Mouse (Mus musculus): ENCODE results near the gene Taok2.
A peak's percentile ranks its signal among the peaks of the same experiment; 100 is the strongest.

Gene Taok2

DNA sequence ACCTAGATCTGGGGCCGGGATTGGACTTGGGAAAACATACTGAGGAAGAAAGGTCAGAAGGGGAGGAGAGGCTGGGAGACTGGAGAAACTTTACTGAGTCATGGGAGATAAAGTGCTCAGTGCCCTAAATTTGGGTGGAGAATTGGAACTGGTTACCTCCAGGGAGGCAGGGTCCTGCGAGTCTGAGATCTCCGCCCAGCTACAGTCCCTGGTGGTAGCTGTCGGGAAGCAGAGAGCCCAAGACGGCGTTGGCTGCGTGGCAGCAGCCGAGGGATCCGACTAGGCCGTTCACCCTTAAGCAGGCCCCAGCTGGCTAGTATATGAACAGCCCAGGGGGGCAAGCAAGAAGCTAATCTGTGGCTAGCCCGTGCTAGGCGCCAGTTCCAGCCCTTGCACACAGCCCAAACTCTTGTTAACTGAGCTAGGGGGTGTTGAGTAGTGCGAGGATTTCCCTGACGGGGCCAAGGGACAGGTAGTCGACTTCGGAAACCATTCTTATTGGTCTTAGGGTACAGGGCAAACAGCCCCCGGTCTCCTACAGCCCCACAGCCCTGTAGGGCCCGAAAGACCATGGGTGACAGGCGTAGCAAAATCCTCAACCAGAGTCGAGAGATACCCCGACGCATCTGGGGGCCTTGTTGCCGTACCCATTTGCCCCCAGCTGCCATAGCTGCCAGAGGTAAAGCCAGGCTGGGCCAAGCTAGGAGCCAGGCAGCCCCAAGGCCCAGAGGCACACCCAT lies 14.6 kb downstream of the Taok2 start:
- no peak for DNase-seq

DNA sequence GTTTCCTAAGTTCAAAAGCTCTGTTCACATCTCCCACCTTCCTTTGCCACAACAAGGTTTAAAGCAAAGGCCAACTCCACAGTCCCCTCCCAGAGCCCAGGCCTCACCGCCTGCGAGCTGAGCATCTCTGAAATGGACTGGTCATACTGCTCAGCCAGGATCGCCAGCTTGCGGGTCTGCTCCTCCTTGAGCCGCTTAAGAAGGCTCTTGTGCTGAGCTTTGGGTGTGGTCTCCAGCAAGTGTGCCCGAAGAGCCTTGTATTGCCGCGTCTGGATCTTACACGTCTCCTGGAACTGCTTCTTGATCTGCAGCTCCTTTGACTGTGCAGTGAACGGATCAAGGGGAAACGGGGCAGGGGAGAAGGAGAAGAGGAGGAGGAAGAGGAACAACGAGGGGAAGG lies 16.5 kb downstream of the Taok2 start:
- DNase-seq: no peak

DNA sequence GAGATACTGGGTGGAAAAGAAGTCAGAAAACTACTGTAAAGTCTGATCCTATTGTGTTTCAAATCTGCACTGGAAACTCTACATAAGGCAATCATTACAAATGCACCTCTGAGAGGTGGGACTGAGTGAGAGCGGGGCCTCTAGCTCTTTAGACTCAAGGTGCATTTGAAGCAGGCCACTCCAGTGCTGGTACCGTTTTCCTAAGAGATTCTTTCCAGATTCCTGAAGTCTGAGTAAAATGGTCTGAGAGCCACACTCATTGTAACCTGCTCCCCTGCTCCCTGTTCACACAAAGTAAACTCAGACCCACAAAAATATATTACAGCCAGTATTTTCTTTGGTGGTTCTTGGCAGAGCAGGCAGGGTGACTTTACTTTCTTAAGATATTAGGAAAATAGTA lies 17.0 kb downstream of the Taok2 start:
- no peak for DNase-seq

DNA sequence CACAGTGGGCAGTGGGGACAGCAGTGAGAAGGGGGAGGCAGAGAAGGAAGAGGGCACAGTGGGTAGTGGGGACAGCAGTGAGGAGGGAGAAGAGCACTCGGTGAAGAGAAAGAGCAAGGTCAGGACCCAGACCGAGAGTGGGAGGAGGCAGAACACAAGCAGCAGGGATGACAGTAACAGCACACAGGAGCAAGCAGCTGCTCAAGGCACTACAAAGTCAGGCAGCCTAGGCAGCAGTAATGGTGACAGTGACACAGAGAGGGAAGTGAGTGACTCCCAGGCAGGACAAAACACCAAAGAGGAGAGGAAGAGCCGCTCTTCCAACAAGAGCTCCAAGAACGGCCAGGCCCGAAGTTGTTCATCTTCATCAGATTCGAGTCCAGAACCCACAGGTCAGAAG lies 20.7 kb downstream of the Taok2 start:
- DNase-seq: no peak

DNA sequence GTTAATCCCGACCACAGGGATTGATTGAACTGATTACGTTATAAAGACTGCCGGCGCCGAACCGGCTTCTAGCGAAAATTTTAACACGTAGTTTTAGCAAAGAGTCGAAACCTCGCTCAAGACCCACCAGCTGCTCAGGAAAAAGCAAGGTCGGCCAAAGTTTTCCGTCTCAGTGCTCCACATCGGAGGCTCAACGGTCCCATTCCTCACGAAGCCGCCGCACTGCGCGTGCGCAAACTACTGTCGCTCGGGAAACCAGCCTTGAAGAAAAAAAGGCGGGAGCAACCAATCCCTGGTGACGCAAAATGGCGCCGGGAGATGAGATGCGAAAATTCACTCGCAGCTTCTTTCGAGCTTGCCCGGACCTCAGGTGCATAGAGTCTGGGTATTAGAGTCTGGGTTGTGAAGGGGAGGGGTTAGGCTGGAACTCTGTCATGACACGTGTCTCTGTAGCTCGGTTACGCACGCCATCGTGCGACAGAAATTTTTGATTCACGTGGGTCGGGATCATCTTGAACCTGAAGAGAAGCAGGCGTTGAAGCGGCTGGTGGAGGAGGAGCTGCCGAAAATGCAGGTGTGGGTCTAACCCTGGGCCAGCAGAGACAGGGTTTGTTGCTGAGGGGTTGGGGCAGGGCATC lies 22.2 kb downstream of the Taok2 start, which contains the start of gene Ino80e:
Ino80e (minus strand) TSS at position 231 of the 638 bp plus-strand sequence.
- peak; percentile 90 to 91 for DNase-seq

DNA sequence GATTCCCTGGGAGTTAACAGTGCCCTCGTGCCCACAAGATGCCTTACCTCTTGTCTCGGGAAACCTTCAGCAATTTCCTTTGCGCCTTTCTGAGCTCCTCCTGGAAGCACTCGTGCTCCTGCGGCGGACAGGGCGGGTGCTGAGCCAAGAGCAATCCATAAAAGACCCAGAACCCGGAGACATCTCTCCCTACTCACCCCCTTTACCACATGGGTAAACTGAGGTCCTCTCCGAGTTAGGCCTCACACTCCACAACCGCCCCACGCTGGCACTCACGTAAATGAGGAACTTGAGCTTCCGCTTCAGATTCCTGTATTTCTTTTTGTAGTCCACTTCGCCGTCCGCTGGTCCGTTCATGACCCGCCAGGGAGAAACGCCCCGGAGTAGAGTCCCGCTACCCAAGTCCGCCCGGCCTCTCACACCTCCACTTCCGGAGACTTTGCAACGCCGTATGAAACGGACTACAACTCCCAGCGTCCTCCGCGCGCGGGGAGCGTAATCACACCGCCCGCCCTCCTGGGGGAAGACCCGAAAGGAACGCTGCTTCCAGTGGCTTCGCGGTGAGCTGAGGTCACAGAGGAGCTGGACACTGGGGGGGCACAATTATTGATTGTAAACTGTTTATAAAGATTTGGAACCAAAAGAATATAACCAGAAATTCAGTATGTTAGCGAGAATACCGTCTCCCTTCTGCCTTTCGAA lies 22.9 kb downstream of the Taok2 start, which contains the start of gene Hirip3:
Hirip3 (plus strand) TSS at position 544 of the 702 bp plus-strand sequence.
- DNase-seq: peak; percentile 93 to 94

DNA sequence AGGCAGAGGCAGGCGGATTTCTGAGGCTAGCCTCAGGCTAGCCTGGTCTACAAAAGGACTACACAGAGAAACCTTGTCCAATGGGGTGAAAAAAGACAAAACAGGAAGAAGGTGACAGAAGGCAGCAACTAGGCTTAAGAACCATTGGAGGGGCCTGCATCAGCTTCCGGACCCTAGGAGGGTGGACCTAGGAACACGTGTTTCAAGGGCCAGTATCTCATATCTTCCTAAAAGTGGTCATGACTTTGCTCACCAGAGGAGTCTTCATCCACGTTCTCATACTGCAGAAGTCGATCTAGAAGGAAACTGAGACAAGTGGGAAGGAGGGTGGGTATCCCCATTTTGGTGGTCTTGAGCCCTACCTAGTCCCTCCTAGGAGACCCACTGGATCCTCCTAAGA lies 23.5 kb downstream of the Taok2 start:
- no peak for DNase-seq

DNA sequence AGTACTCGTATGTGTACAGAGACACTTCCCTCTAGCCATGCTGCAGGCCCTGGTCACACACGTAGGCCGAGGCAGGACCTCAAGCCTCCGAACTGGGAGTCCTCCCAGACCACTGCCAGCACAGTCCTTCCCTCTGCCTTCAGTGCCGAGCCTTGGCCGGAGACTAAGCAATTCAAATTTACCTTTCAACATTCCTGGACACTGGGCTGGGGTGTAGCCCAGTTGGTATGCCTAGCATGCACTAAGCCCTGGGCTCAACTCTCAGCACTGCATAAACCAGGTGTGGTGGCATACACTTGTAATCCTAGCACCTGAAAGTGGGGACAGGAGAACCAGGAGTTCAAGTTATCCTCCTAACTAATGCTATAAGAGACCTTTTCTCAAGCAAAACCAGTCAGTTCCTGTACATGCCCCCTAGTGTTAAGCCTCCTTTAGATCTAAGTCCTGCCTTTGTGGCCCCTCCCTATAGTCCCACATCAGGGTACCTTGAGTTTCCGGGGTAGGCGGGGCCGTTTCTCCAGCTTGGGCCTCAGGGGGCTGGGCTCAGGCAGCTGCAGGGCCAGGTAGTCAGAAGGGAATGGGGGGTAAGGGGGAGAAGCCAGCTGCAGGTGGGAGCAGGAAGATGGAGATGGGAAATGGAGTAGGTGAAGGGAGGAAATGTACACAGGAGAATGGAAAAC lies 27.6 kb downstream of the Taok2 start:
- DNase-seq: peak; percentile 66 to 77

DNA sequence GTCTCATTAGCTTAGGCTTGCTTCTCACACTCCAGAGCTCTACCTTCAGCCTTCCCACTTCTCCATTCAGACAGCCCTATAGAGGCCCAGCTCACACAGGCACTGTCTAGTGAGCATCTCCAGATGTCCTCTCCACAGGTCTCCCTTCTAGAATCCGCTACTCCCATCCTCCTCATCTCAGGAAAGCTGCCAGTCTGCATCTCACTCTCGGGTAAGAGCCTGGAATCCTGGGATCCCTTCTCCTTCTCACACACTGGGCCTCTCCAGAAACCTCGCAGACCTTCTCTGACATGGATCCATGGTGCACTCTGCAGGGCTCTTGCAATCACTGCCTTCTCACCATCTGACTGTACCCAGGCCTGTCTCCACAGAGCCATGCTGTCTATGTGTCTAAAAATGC lies 28.9 kb downstream of the Taok2 start:
- no peak for DNase-seq

DNA sequence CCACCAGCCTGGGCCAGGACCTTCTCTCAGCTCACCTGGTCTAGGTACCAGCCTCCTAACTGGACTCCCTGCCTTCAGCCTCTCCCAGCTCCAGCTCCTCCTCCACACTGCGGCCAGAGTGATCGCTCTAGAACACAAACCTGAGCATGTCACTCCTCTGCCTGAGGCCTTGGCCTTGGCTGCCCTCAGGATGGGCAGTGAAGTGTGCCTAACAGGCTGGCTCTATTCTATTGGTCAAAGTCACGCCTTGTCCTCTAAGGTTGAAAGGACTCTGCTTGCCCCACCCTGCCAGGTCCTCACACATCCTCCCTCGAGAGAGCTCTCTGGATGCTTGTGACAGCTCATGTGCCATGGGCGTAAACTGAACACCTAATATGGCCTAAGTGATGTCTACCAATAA lies 31.0 kb downstream of the Taok2 start:
- no peak for DNase-seq

DNA sequence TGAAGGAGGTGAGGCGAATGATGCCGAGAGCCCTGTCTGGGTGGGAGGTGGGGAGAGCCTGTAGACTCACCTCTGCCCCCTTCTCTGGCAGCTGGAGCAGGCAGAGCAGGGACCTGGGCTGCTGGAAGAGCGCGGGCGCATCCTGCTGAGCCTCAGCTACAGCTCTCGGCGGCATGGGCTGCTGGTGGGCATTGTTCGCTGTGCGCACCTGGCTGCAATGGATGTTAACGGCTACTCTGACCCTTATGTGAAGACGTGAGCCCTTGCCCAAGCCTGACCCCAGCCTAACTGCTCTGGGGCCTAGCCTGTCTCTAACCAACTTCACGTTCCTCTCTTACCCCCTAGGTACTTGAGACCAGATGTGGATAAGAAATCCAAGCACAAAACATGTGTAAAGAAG lies 33.3 kb downstream of the Taok2 start:
- no peak for DNase-seq

DNA sequence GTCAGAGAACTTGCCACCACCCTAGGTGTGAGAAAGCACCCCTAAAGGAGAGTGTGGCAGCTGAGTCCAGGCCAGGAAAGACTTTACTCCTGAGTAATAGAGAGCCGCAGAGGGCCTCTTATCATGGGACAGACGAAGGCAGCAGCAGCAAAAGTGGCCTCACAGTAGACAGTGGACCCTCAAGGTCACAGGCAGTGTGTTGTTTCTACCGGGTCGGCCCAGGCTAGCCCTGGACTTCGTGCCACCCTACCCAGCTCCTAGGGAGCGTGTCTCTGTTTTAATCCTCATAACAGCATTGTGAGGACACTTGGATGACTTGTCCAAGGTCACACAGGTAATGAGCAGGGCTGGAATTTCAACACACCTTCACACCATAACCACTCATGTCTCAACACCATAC lies 34.3 kb downstream of the Taok2 start:
- no peak for DNase-seq

DNA sequence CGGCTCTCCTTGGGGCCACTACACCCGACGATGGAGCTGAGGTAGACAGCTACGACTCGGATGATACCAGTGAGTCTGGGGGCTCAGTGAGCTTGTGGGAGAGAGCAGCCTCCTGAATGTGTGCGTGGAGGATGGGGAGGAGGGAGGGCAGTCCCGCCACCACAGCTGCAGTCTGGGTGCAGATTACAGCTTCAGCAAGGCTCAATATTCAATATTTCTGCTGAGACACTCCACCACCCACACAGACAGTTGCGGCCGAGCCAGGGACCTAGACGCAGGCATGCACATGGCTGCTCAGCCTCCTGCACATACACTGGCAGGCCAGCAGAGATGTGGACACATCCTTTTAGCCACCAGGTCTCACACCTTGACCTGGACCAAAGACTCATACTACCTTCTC lies 35.7 kb downstream of the Taok2 start:
- DNase-seq: no peak

DNA sequence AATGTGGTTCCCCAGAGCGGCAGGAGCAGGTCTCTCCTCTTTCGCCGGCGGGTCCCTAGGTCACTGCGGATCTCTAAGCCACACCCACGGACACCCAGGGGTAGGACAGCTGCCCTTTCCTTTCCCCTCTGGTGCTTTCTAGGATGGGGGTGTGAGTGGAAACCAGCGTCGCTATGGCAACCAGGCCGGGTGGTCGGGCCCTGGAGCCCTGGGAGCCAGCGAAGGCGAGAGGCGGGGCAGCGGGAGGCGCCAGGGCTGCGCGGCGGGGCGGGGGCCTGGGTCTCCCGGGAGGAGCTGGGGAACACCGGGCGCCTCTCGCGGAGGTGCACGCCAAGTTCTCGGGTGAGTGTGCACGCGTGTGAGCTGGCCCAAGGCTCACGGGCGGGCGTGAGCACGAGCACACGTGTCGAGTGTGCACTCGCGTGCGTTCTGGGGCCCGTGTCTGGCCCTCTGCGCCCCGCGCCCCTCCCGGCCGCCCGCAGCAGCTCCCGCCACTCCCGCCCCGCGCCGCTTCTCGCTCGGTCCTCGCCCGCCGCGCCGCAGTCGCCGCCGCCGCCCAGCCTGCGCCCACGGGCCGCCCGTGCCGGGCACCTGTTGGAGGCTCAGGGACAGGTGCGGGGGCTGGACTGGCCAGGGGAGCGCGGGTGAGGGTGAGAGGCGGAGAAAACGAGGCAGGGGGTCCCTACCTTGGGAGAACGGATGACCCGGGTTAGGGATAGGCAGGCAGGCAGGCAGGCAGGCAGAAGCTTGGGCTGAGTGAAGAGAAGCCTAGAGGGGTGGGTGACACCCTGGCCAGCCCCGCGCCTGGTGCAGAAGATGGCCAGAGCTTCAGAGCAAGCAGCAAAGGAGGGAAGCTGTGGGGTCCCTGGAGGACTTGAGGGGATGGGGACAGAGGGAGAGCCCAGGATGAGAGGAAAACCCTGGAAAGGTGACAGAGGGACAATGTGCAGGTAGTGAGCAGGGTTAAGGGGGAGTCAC lies 36.8 kb downstream of the Taok2 start:
- DNase-seq: no peak

DNA sequence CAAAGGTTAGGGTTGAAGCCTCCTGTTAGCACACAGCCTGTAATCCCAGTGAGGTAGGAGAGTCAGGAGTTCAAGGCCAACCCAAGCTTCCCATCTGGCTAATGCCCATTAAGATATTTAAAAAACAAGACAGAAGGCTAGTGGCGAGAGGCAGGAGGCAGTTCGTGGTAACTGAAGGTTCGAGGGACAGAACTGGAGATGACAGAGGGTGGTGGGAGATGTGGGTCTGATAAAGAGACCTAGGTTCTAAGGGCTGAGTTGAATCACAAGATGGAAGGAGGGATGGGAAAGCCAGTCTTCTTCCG lies 37.4 kb downstream of the Taok2 start, which contains the start of gene Doc2a:
Doc2a (plus strand) TSS at position 301 of the 305 bp plus-strand sequence.
- DNase-seq: no peak

DNA sequence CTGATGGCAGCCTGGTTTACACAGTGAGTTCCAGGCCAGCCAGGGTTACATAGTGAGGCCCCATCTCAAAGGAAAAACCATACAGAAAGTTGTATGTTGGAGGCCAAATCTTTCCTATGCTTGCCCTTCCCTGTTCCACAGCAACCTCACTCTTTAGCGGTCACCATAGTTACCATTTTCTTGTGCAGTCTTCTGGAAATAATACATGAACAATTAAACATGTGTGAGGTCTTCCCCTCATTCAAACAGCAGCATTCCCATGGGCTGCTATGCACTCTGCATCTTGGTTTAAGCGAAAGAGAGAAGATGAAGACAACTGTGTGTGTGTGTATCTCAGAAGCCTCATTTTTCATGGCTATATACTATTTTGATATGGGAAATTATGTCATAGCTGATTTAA lies 39.0 kb downstream of the Taok2 start:
- no peak for DNase-seq

DNA sequence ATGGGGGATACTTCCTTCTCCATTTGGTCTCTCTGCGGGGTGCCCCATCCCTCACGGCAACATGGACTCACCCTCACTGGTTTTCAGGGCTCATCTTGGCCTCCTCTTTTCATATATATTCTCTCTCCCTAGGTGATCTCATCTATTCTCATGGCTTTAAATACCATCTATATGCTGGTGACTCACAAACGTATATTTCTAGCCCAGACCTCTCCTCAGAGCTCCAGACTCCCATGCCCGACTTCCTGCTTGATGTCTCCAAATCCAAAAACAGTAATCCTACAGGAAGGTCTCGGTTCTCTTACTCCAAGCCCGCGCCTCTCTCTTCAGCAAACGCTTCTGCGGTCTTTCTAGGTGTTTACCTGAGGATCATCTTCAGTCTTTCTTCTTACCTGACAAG lies 41.2 kb downstream of the Taok2 start:
- DNase-seq: no peak

DNA sequence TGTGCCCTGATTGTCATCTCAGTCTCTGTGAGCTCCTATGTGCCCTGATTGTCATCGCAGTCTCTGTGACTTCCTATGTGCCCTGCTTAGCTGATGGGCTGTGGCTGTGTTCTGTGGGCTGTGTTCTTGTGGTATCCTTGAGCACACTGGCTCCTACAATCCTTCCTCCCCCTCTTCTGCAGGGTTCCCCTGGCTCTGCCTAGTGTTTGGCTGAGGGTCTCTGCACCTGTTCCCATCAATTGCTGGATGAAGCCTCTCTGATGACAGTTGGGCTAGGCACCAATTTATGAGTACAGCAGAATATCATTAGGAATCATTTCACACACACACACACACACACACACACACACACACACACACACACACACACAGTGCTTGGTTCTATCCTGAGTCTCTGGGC lies 51.2 kb downstream of the Taok2 start:
- no peak for DNase-seq

DNA sequence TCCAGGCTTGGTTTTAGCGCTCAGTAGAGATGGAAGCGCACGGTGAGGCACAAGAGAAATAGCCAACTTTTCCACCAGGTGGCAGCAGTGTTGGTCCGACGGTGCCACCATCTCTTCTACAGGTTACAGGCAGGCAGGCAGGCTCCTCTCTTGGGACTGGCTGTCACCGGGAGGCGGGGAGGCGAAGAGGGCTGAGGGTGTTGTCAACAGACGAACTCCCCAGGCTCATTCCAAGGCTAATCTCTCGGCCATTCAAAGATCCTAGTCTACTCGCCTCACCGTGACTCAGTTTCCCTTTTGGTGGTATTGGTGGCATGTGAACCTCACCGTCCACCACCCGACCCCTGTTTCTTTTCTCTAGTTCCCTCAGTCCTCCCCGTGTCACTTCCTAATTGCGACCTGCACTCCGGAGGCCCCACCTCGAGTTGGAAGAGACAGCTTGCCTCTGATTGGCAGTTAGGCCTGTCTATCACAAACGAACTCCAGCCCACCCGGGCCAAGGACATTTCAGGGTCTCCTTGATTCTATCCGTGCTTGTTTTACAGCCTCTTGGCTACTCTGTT lies 52.4 kb downstream of the Taok2 start:
- peak; percentile 80 to 81 for DNase-seq

DNA sequence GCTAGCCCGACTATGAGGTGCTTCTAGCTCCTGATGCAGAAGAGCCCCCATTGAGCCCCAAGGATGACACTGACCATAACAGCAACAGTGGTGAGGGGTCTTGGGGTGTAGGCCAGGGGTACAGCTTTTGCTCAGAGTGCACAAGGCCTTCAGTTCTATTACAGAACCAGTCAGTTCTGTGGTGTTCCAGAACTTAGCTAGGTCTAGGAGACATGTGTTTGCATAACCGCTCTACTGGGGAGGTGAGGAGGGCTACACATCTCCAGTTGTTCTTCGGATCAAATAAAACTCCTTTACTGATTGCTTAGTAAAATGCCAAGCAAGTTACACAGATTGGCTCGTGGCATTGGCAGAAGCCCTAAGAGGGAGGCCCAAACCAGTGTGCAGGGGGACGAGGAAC lies 53.0 kb downstream of the Taok2 start, which contains the start of gene 4930451I11Rik:
4930451I11Rik (minus strand) TSS at position 101 of the 400 bp plus-strand sequence.
- no peak for DNase-seq

DNA sequence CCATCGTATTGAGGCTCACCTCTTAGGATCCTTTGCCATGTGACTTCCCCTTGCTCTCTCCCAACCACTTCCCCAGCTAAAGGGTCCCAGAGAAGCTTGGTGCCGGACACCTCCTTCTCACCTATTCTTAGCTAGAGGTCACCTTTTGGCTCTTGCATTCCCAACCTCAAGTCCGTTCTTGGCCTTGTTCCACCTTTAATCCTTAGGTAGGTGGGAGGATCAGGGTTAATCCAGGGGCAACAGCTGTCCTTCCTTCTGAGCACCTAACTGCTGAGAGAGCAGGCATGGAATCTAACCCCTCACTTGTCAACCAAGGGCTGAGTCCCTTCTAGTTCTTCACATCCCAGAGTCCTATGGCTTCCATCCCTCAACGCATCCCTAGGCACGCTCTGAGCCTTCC lies 58.6 kb downstream of the Taok2 start:
- DNase-seq: no peak

DNA sequence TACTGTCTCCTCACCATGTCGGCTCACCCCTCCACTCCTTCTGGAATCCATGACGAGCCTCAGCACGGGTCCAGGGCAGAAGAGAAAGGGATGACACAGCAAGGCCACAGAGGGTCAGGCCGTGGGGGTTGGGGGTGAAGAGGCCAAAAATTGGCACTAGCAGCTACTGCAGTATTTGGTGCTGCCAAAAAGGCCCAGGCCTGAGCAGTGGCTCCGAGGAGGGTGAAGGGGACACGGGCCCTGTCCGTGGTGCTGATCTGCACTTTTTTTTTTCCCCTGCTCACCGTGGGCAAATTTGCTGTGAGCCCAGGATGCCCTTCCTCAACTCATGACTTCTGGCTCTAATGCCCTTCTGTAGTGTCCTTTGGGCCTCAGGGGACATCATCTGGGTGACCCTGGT lies 59.1 kb downstream of the Taok2 start:
- DNase-seq: no peak
